Mouse (Mus musculus) limb, embryonic 14.5 days (tissue): ENCODE results near the gene Mocs2. TPM values are rescaled to one million over a fixed set of nuclear protein-coding genes. Genes with fewer than 3 reads are reported as not detected.
A peak's percentile ranks its signal among the peaks of the same experiment; 100 is the strongest.

Experiments
- ATAC-seq: fragments of 200-750 bp; cut with Nextera tagmentation; 2 replicates; pipeline ENCODE4 v1.8.0; 2017; ENCODE audit warnings: low read depth, moderate number of reproducible peaks, moderate TSS enrichment; ENCODE audit not compliant: low FRiP score
- DNase-seq: peaks from one replicate; pipeline ENCODE4 v3.0.0-alpha.2; 2015; ENCODE audit warnings: low spot score
- H3K27ac ChIP-seq: fragments of 300-500 bp; sonication (generic); replicated peaks from 2 replicates; pipeline ENCODE4 v1.5.1; 2014; ENCODE audit warnings: low read depth, mild to moderate bottlenecking, low read length, moderate library complexity, mixed read lengths
- H3K27me3 ChIP-seq: fragments of 300-500 bp; sonication (generic); 2 replicates; pipeline ENCODE4 v1.6.1; 2014; ENCODE audit warnings: low read length, mixed read lengths; ENCODE audit not compliant: control insufficient read depth, insufficient read depth
- H3K36me3 ChIP-seq: fragments of 300-500 bp; sonication (generic); 2 replicates; pipeline ENCODE4 v1.6.1; 2014; ENCODE audit warnings: mild to moderate bottlenecking, low read length, moderate library complexity, mixed read lengths; ENCODE audit not compliant: control insufficient read depth, insufficient read depth
- H3K4me1 ChIP-seq: fragments of 300-500 bp; sonication (generic); 2 replicates; pipeline ENCODE4 v1.6.1; 2014; ENCODE audit warnings: antibody characterized with exemption, low read length, mixed read lengths; ENCODE audit not compliant: control insufficient read depth, insufficient read depth
- H3K4me2 ChIP-seq: fragments of 300-500 bp; sonication (generic); replicated peaks from 2 replicates; pipeline ENCODE4 v1.6.1; 2014; ENCODE audit warnings: low read depth, mild to moderate bottlenecking, low read length, moderate library complexity; ENCODE audit not compliant: severe bottlenecking
- H3K4me3 ChIP-seq: fragments of 300-500 bp; sonication (generic); replicated peaks from 2 replicates; pipeline ENCODE4 v1.5.1; 2014; ENCODE audit warnings: low read length
- H3K9ac ChIP-seq: fragments of 300-500 bp; sonication (generic); 2 replicates; pipeline ENCODE4 v1.6.1; 2014; ENCODE audit warnings: mild to moderate bottlenecking, low read depth, low read length, moderate library complexity; ENCODE audit not compliant: severe bottlenecking
- H3K9me3 ChIP-seq: fragments of 300-500 bp; sonication (generic); 2 replicates; pipeline ENCODE4 v1.6.1; 2016; ENCODE audit warnings: low read length; ENCODE audit not compliant: control insufficient read depth
- POLR2A ChIP-seq: fragments of 200-500 bp; IDR thresholded peaks from 2 replicates; pipeline ENCODE4 v1.8.0; 2012; ENCODE audit warnings: inconsistent platforms, mild to moderate bottlenecking, moderate library complexity, borderline replicate concordance; ENCODE audit not compliant: insufficient read depth, insufficient read length; ENCODE audit errors: extremely low read depth
- WGBS: fragments of 180-500 bp; shearing (Covaris S2); extraction: QIAGEN DNeasy Blood & Tissue Kit; methylation state at CpG from one replicate; pipeline ENCODE4 v1.1.7; 2014; 5-methylcytosine and 5-hydroxymethylcytosine counted together
- polyA plus RNA-seq, 2 experiments: library from polyadenylated mRNA; depleted of rRNA in 1 of 2; stranded (reverse) in 1 of 2; unstranded in 1 of 2; fragments of >200 nt; fragmentation: Nextera tagmentation in 1 of 2; extraction: Ambion mirVana in 1 of 2; gene quantifications; 2 replicates each; pipeline versions ENCODE4 v1.2.1 to v1.2.3; 2012 to 2014

Mocs2 gene
- polyA plus RNA-seq, 2 experiments = 69.0 to 112 TPM

- ATAC-seq = no peak
- H3K4me3 ChIP-seq = no peak overlapping the region
- 69% methylated on average over 5 of the region's 5 CpGs for WGBS
- peaks cover 2% of the 10 kb centered on the region; the same call in 1 of the 2 replicates for H3K4me1 ChIP-seq
- H3K4me2 ChIP-seq = no peak overlapping the region
- no peak overlapping the region for H3K27ac ChIP-seq
- no peaks in the 10 kb centered on the region for H3K27me3 ChIP-seq
- no peak for DNase-seq
- peaks cover 40% of the 10 kb centered on the region for H3K36me3 ChIP-seq
- H3K9ac ChIP-seq = no peak overlapping the region
- TF ChIP-seq POLR2A = no peak
- H3K9me3 ChIP-seq = no peaks in the 10 kb centered on the region
These were observed 14.7 kb downstream of the Mocs2 start for GRCm38 (mm10) chr13:114832761-114833160.

DNA sequence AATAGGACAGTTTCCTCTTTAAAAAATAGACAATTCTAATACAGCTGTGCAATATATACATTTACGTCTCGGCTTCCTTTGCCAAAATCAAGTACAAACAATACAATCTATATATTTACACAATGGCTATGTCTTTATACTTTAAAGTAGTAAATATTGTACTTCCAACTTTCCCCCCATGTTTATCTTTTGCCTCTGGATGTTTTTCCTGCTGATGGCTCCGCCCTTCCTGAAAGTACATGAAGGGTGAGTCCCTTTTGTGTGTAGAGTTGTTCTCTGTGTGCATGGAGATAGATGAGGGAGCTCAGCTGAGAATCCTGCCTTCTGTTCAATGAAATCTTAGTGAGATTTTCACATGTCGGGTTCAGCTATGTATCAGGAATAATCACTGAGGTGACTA is 15.3 kb downstream of the Mocs2 start:
- no peak for DNase-seq
- ATAC-seq = no peak
- Histone ChIP-seq H3K4me3 (no peak overlapping the region), H3K9ac (no peak overlapping the region), H3K27me3 (no peaks in the 10 kb centered on the region), H3K4me2 (no peak overlapping the region), H3K27ac (no peak overlapping the region), H3K36me3 (peaks cover 34% of the 10 kb centered on the region), H3K4me1 (peaks cover 5% of the 10 kb centered on the region; the same call in 1 of the 2 replicates), H3K9me3 (no peaks in the 10 kb centered on the region)
- TF ChIP-seq POLR2A = no peak
- 89% methylated on average over 4 of the region's 4 CpGs for WGBS

DNA sequence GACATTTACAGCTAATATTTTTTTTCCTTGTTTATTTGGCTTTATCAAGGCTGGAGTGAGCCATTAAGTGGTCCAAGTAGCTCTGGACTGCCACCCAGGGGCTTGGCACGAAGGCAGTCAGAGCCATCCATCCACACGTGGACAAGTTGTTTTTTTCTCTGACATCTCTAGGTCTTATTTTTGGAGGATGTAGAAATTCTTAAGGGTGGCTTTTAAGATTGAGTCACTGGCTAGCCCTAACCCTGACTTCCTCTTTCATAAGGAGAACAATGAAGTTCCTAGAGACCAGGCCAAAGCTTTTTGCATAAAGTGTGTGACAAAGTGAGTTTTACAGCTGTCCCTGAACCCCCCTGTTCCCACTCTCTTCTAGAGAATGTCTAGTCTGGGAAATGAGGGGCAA is 16.5 kb downstream of the Mocs2 start:
- no peak overlapping the region for H3K4me2 ChIP-seq
- no peak overlapping the region for H3K9ac ChIP-seq
- H3K9me3 ChIP-seq = no peaks in the 10 kb centered on the region
- H3K27me3 ChIP-seq = no peaks in the 10 kb centered on the region
- 64% methylated on average over 2 of the region's 2 CpGs for WGBS
- H3K4me3 ChIP-seq = no peak overlapping the region
- peaks cover 16% of the 10 kb centered on the region; the same call in 1 of the 2 replicates for H3K4me1 ChIP-seq
- no peak overlapping the region for H3K27ac ChIP-seq
- DNase-seq (no peak), ATAC-seq (no peak)
- H3K36me3 ChIP-seq = peaks cover 27% of the 10 kb centered on the region
- TF ChIP-seq POLR2A = no peak

- DNase-seq (no peak), ATAC-seq (no peak)
- H3K4me3 ChIP-seq = no peak overlapping the region
- no peak for TF ChIP-seq POLR2A
- H3K36me3 ChIP-seq = peaks cover 11% of the 10 kb centered on the region; the same call in 1 of the 2 replicates
- 89% methylated on average over 7 of the region's 7 CpGs for WGBS
- peaks cover 16% of the 10 kb centered on the region; the same call in 1 of the 2 replicates for H3K4me1 ChIP-seq
- H3K27ac ChIP-seq = no peak overlapping the region
- no peak overlapping the region for H3K9ac ChIP-seq
- H3K9me3 ChIP-seq = no peaks in the 10 kb centered on the region
- no peaks in the 10 kb centered on the region for H3K27me3 ChIP-seq
- no peak overlapping the region for H3K4me2 ChIP-seq
These were observed 19.0 kb downstream of the Mocs2 start for GRCm38 (mm10) chr13:114837061-114837460.

GRCm38 (mm10) chr13:114838535-114838990 is 20.5 kb downstream of the Mocs2 start:
- peak; percentile 48 for DNase-seq
- H3K4me2 ChIP-seq = no peak overlapping the region
- 51% methylated on average over 5 of the region's 5 CpGs for WGBS

More at GRCm38 (mm10) chr13:114838535-114838990, 20.5 kb downstream of the Mocs2 start:
- peak overlapping the region; percentile 72 for H3K27ac ChIP-seq
- H3K9ac ChIP-seq = no peak overlapping the region
- no peak overlapping the region for H3K4me3 ChIP-seq
- H3K36me3 ChIP-seq = peaks cover 8% of the 10 kb centered on the region; the same call in 1 of the 2 replicates
- ATAC-seq = peak; percentile 33; the same call in 1 of the 2 replicates
- no peaks in the 10 kb centered on the region for H3K27me3 ChIP-seq
- no peak for TF ChIP-seq POLR2A
- peaks cover 16% of the 10 kb centered on the region; the same call in 1 of the 2 replicates for H3K4me1 ChIP-seq
- no peaks in the 10 kb centered on the region for H3K9me3 ChIP-seq
